Mouse (Mus musculus) spleen, postnatal 10 days (tissue): ENCODE data around the gene Chd2.
A peak's percentile ranks its signal among the peaks of the same experiment; 100 is the strongest.

Experiments
- DNase-seq, 2 experiments: peaks; one replicate each; pipeline ENCODE4 v3.0.0; 2021 to 2022; ENCODE audit warnings: low spot score in 2 of 2

Chd2 gene

GRCm38 (mm10) chr7:73561492-73562055, 19.9 kb upstream of the Chd2 start:
- peak in 1 of 2 experiments; percentile 5 for DNase-seq

DNA sequence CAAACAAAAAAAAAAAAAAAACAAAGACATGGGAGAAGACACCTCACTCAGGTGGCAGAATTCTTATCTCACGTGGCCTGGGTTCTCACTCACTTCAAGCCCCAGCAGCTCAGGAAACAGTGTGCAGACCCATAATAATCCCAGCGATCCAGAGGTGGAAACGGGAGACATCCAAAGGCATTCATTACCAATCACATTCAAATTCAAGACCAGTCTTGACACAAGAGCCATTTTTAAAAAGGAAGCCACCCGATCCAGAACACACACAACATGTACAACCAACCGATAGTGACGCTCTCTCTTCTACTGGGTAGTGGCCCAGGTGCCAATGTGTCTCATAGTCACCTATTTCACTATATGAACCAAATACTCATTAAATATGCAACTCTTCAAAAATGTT, 19.2 kb upstream of the Chd2 start:
- peak in 1 of 2 experiments; percentile 2 for DNase-seq

DNA sequence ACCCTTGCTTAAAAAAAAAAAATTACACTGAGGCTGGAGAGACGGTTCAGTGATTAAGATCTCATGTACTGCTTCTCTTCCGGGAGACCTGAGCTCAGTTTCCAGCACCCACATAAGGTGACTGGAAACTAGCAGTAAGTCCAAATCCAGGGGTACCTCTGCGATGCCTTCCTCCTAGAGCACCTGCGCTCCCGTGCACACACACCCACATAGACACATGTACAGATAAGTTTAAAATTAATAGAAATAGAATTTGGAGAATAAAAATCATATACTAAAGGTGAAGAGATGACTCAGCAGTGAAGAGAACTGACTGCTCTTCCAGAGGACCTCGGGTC, 18.2 kb upstream of the Chd2 start:
- peak in 1 of 2 experiments; percentile 21 for DNase-seq

GRCm38 (mm10) chr7:73559170-73559852, 17.7 kb upstream of the Chd2 start:
- DNase-seq = peak in 1 of 2 experiments; percentile 7

DNA sequence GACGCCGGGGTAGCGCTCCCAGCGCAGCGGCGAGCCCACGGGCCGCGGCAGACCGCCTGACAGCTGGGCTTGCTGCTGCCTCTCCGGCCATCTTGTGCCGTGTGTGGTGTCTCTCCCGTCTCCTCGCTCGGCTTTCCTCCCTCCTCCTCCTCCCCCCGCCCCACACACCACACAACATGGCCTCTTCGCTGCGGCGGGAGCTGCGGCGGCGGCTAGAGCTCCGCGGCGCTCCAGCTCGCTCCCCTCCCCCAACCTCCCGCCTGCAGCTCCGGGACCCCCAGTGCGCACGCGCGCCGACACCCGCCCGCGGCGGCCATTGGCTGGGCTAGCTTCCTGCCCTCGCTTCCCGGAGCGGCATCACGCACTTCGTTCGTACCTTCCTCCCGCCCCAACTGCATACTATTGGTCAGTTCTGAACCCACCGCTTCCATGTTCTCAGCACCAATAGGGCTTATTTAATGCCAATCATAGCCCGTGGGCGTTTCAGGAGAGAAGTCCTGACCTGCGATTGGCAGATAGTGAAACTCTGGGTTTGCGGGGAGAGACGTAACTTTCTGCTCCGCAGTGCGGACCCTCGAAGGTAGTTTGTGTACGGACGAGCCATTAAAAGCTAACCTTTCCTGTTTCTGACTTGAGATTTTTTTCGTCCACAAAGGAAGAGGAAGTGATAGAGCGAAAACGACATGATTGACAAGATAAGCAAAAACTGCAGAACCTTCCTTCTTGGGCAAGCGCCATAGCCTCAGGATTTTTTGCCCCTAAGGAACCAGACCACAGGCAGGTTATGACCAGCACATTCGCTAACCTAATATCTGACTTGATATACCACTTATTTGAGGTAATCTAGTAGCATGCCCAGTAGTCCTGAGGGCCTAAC, 16.9 kb upstream of the Chd2 start:
- DNase-seq = peak; percentile 93 to 99

DNA sequence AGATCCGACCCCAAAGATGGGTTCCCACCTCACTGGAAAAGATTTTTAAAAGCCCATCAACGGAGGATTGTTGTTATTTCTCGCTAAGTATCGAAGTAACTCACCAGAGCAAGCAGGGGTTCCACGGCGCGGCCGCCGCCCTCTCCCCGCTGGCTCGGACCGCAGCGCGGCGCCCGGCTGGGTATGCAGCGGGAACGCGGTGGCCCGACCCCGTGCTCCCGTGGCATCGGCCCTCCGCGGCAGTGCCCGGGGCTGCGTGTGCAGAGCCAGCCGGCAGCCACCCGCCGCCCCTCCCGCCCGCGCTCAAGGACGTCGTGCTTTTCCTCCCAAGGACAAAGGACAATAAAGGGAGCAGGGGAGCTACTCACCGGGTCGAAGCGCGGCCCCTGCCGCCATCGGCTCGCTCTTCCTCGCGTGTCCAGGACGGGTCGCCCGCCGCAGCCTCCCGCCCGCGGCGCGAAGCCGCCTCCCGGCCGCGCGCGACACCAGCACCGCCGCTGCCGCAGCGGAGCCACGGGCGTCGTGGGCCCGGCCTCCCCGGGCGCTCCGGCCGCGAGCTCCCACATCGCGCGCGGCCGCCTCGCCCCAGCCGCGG, 16.1 kb upstream of the Chd2 start:
- DNase-seq = peak; percentile 71 to 74

DNA sequence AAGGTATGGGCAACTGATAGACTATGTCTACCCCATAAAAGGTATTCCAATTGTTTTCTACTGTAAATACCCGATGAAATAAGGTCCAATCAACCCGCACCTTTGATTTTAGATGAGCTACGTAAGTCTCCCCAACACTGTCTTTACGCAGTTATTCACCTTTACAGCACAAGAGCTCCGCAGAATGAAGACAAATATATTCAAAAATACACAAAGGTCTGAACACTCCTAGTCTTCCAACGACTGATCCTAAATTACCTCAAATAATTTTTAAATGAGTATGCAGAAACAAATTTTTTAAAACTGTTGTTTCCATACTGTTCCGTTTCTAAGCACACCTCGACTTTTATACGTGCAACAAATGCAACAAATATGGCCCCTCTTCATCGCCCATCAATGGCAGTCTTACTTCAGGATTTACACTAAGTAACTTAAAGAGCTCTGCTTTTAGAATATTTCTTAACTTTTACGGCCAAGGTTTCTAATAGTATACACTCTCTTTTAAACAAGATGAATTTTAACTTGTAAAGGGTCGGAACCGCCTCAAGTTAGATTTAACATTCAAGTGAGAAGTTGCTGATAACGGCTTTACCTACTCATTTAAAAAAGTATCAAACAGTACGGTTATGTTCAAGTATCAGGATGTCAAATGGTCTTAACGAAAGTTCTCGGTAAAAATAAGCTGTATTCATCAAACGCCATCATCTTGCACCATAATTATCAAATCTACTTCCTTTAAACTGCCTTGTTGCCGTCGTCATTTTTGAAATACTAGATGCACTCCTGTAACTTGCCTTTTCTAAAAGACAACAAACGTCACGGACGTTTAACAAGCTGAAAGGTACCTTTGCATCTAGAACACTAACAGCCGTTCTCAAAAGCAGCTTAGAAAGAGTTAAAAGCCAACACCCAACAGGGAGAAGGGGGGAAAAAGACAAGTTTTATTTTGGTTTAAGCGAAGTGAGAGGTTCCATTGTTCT, 15.3 kb upstream of the Chd2 start:
- peak in 1 of 2 experiments; percentile 8 for DNase-seq

DNA sequence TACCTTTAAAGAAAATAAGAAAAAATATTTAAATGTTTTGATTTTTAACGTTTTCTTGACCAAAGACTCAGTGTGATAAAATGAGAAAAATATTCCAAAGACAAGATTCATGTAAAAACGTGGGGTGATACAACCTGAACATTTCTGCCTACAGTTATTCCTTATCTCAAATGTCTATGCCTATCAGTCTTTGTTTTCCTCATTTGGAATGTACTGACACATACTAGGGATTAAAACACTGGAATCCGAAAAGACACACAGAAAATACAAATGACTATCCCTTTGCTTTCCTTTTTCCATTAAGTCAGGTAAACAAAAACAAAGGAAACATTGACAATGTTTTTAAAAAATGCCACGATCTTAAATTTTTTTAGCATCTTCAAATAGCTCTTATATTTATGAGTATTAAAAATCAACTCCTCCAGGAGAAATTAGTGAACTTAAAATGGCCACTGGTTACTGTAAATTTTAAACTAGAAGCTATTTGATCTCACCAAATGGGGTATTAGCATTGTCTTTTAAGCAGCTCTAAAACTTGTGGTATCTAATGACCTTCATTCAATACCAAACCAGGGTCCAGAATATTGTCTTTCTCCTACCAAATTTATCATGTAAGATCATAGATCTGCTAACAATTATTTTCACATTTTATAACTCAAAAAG, 14.4 kb upstream of the Chd2 start:
- no peak for DNase-seq

DNA sequence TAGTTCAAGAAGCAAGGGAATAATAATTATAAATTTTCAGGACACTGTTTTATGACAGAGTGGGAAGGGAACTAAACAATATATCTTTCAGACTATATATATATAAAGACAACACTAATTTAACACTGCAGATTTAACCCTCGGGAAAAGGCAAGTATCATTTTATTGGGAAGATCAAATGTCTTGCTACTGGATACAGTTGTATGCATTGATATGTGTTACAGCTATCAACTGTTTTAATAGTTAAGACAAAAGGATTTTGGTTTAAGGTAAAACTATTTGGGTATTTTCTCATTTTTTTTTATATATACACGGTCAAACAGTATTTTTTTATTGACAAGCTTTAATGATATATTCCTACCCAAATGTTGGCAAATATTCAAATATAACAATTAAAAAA, 13.2 kb upstream of the Chd2 start:
- DNase-seq = no peak

DNA sequence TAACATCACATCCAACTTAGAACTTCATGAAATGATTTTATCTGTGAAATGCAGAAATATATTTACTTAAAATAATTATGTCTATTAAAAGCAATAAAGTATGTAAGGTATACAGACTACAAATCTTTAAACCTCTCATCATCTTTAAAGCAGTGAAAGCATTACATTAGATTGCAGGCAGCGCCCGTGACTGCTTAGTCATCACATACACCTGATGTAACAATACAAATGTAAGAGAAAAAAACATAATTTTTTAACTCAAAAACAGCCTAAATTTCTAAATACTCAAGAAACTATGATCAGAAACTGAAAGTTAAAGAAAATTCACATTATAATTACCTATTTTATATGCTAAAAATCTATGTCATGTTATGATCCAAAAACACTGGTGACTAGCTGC, 11.5 kb upstream of the Chd2 start:
- no peak for DNase-seq

DNA sequence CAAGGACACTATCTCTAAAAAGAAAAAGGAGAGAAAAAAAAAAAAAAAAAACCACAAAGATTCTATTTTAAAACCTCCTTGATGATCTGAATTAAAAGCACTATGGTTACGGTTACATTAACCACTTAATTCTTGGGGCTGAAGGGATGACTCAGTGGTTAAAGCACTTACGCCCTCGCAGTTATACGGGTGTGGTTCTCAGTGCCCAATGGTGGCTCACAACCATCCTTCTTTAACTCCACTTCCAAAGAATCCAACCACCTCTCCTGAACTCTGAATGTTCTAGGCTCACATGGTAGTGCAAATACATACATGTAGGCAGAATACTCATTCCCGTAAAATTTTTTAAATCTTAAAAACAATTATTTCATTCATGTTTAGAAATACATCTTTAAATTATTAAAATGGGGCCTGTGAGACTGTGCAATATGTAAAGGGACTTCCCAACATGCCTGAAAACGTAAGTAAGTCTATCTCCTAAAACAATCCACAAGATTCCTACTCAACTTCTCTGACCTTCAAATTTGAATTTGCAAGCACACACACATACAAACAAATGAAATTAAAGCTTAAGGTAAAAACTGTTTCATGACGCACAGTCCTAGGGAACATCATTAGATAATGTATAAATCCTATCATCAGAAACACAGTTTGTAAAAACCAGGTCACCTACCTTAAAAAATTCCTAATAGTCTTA, 10.6 kb upstream of the Chd2 start:
- DNase-seq = peak in 1 of 2 experiments; percentile 2

DNA sequence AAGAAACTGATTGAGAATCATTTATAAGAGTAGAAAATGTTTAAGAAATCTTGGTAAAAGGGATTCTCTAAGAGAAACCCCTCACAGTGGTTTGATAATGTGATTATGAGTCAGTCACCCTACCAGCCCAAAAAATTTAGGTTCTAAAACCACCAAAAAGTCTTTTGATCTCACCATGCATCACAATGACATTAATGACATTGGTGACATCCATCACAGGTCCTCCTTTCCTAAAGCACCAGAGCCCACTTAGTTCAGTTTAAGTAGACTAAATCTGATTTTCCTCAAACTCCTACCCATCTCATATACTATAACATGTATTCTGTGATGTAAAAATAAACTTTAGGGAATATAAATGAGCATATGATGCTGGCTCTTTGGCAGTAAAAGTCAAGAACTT, 9.7 kb upstream of the Chd2 start:
- no peak for DNase-seq

DNA sequence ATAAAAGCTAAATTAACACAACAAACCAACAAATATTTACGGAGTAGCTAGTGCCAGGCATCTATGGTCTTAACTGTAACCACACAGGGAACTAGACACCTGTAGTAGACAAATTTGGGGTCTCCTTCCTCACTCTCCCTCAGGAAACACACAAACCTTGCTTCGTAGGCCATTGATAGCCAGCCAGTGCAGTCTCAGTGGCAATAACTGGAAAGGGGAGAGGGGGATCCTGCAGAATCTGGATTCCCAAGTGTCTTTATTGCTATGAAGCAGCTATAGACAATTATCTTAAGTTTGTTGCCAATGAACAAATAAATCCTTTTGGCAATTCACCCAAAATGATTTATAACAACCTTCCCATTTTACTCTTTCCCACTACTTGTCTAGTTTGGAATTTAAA, 6.4 kb upstream of the Chd2 start:
- DNase-seq = peak in 1 of 2 experiments; percentile 3

- DNase-seq = peak in 1 of 2 experiments; percentile 4
Observed at GRCm38 (mm10) chr7:73546561-73547510, 5.2 kb upstream of the Chd2 start.

DNA sequence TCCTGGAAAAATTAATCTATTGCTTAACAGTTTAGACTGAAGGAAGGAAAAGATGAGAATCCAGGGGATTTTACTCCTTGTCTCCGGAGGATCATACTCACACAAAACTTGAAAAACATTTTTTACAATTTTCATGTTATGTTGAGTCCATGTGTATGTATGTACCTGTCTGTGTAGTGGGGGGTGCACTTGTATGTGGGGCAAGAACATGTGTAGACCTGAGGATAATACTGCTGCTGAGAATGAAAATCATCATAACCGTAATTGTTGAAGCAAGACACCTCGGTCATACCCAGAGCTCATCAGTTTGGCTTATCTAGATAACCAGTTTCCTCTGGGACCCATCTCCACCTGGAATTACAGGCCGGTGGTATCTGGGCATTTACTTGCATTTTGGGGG, 3.4 kb upstream of the Chd2 start:
- no peak for DNase-seq

DNA sequence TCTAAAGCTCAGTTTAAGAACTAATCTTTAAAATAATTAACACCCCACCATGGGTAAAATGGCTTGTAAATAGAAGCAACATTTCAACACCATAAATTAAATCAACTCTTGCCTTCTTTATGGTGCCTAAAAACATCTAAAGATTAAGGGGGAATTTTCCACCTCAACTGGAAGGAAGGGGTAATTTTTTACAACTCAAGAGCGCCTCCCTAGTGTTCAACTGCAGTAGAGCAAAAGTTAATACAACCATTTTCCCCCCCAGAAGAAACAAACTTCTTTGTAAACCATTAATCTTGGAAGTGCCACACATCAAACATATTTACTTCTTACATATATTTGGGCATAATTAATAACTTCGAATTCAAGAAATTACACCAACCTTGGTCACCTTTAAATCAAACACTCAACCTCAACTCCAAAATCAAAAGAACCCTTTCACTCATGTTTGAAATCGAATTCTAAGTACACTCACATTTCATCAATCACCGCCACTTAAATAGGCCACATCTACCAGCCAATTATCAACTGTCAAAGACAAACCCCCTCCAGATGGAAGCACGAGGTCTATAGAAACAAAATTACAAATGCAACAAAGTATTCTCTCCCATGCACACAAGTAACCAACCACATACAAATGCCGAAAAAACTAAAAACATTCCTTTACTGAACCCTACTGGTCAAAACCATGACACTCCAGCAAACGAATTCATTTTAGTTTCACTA, 662 bp upstream of the Chd2 start:
- no peak for DNase-seq

DNA sequence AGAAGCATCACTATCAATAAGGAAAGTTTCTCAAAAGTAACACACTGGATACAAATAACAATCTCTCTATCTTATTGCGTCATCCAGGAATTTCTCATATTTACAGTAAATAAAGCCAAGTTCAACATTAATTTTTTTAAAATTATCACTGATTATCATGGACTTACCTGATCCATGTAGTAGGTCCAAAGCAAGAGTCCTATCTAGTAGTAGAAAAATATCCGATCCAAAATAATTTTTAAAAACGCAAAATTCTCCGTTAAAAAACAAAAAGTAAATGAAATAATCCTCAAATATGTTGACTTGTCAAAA, 595 bp downstream of the Chd2 start:
- DNase-seq = no peak
